Mouse (Mus musculus) midbrain, embryonic 14.5 days (tissue): ENCODE data around the gene Prkar2b. TPM values are rescaled to one million over a fixed set of nuclear protein-coding genes. Genes with fewer than 3 reads are reported as not detected.

Source experiments
- ATAC-seq: fragments of 200-750 bp; cut with Nextera tagmentation; 2 replicates; pipeline ENCODE4 v1.8.0; 2017; ENCODE audit warnings: moderate number of reproducible peaks, moderate library complexity; ENCODE audit not compliant: low FRiP score, low TSS enrichment
- DNase-seq: peaks from one replicate; pipeline ENCODE4 v3.0.0-alpha.2; 2015
- H3K27ac ChIP-seq: fragments of 300-500 bp; sonication (generic); replicated peaks from 2 replicates; pipeline ENCODE4 v1.5.1; 2014; ENCODE audit warnings: mild to moderate bottlenecking, low read depth, low read length, moderate library complexity
- H3K27me3 ChIP-seq: fragments of 300-500 bp; sonication (generic); 2 replicates; pipeline ENCODE4 v1.6.1; 2014; ENCODE audit warnings: low read length, control low read depth, mixed read lengths; ENCODE audit not compliant: control insufficient read depth, insufficient read depth
- H3K36me3 ChIP-seq: fragments of 300-500 bp; sonication (generic); 2 replicates; pipeline ENCODE4 v1.6.1; 2014; ENCODE audit warnings: low read length, control low read depth; ENCODE audit not compliant: control insufficient read depth, insufficient read depth
- H3K4me1 ChIP-seq: fragments of 300-500 bp; sonication (generic); 2 replicates; pipeline ENCODE4 v1.6.1; 2014; ENCODE audit warnings: mild to moderate bottlenecking, antibody characterized with exemption, low read length, control low read depth; ENCODE audit not compliant: control insufficient read depth, insufficient read depth
- H3K4me2 ChIP-seq: fragments of 300-500 bp; sonication (generic); 2 replicates; pipeline ENCODE4 v1.6.1; 2014; ENCODE audit warnings: mild to moderate bottlenecking, low read length, moderate library complexity
- H3K4me3 ChIP-seq: fragments of 300-500 bp; sonication (generic); replicated peaks from 2 replicates; pipeline ENCODE4 v1.5.1; 2014; ENCODE audit warnings: low read depth, low read length
- H3K9ac ChIP-seq: fragments of 300-500 bp; sonication (generic); replicated peaks from 2 replicates; pipeline ENCODE4 v1.6.1; 2014; ENCODE audit warnings: mild to moderate bottlenecking, low read length, moderate library complexity
- H3K9me3 ChIP-seq: fragments of 300-500 bp; sonication (generic); 2 replicates; pipeline ENCODE4 v1.6.1; 2016; ENCODE audit warnings: low read length, control low read depth, mixed read lengths; ENCODE audit not compliant: control insufficient read depth
- WGBS: fragments of 180-500 bp; shearing (Covaris S2); extraction: QIAGEN DNeasy Blood & Tissue Kit; methylation state at CpG from one replicate; pipeline ENCODE4 v1.1.7; 2014; 5-methylcytosine and 5-hydroxymethylcytosine counted together
- polyA plus RNA-seq: library from polyadenylated mRNA; unstranded; fragments of >200 nt; fragmentation: Nextera tagmentation; extraction: Ambion mirVana; gene quantifications from 2 replicates; pipeline ENCODE4 v1.2.1, GENCODE M21; 2014

Prkar2b gene
- polyA plus RNA-seq, 1 experiment from 2014 or later, result 188 TPM

DNA sequence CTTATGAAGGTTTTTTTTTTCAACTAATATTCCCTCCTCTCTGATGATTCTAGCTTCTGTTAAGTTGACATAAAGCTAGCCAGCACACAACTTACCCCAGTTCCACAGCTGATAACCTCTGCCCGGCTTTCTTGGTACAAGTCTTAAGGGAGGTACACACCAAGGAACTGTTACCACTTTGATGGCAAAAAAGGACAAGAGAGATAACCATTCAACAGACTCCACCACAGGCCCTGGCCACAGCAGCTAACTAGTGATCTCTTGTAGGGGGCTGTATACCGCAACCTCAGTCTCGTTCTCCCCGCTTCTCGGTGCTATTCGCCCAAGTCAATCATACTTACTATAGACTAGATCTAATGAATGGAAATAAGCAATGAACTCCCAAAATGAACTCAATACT is 16.3 kb upstream of the Prkar2b start:
- H3K4me1 ChIP-seq, result peaks cover 7% of the 10 kb centered on the region; the same call in 1 of the 2 replicates
- no peaks in the 10 kb centered on the region for H3K27me3 ChIP-seq
- ATAC-seq (no peak), DNase-seq (no peak)
- whole genome bisulfite sequencing, result 95% methylated on average over 6 of the region's 6 CpGs
- 0 out of 2 replicates have a peak, but pooled peaks cover 2% of the 10 kb centered on the region for H3K9me3 ChIP-seq
- no peak overlapping the region for H3K4me3 ChIP-seq
- H3K4me2 ChIP-seq, result no peak overlapping the region
- H3K9ac ChIP-seq, result no peak overlapping the region
- no peak overlapping the region for H3K27ac ChIP-seq
- H3K36me3 ChIP-seq, result no peaks in the 10 kb centered on the region

DNA sequence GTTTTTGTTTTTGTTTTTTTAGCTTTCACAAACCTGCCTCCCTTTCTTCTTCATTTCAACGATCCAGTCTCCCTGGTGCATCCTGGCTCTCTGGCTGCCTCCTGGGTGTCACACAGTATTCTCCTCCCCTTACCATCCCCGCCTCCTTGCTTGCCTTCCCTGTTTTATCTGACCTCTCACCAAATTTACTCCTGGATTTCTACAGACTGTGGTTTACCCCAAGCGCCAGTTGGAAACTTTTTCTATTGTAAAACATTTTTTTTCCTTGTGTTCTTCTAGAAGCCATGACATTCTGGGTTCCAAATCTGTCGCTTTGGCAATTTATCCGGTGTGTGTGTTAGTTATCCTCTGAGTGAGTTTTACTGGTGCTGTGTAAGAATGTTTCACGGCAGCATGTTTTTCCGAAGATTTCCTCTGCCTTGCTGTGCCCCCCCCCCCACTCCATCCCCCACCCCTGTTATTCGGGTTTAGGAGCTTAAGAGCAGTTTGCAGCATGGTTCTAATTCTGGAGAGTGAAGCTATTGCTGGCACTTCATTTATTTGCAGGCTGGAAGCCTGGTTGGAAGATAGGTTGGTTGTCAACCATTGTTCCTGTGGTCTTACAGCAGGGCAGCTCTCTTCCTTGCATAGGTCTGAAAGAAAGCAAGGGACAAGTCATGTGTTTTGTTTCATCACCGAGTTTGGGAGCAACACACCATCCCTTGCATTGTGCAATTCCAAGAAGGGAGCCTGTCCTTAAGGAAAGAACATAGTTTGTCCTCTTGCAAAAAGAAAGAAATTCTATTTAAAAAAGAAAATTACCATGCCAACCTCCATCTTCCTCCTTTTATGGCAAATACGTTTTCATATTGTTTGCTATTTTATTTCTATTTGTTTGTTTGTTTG is 15.0 kb upstream of the Prkar2b start:
- 74% methylated on average over 10 of the region's 10 CpGs for WGBS
- Histone ChIP-seq H3K27me3 (no peaks in the 10 kb centered on the region), H3K4me2 (no peak overlapping the region), H3K27ac (no peak overlapping the region), H3K36me3 (no peaks in the 10 kb centered on the region), H3K9ac (no peak overlapping the region), H3K4me3 (no peak overlapping the region), H3K4me1 (peaks cover 7% of the 10 kb centered on the region; the same call in 1 of the 2 replicates), H3K9me3 (0 out of 2 replicates have a peak, but pooled peaks cover 2% of the 10 kb centered on the region)
- no peak for ATAC-seq
- DNase-seq, result no peak

DNA sequence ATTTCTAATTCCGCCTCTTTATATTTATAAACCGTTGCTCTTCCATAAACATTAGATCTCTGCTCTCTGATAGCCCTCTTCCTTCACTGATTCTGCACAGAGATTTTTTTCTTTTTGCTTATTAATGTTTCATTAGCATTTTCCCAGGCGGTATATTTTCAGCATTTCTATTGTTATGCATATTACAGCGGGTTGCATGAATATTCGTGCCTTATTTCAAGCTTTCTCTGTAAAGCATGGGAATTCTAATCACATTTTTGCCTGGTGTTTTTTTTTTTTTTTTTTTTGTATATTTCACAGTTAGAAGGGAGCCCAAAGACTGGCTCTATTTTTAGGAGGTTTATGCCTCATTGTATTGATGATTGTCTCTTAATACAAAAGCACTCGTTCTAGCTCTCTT is 13.2 kb upstream of the Prkar2b start:
- H3K4me1 ChIP-seq, result peaks cover 7% of the 10 kb centered on the region; the same call in 1 of the 2 replicates
- H3K27me3 ChIP-seq, result no peaks in the 10 kb centered on the region
- ATAC-seq (no peak; the same call in 1 of the 2 replicates), DNase-seq (peak; percentile 59)
- no peaks in the 10 kb centered on the region for H3K36me3 ChIP-seq
- H3K4me3 ChIP-seq, result no peak overlapping the region
- WGBS, result 22% methylated on average over 6 of the region's 6 CpGs
- no peak overlapping the region for H3K9ac ChIP-seq
- no peak overlapping the region for H3K27ac ChIP-seq
- 0 out of 2 replicates have a peak, but pooled peaks cover 2% of the 10 kb centered on the region for H3K9me3 ChIP-seq
- H3K4me2 ChIP-seq, result no peak overlapping the region

DNA sequence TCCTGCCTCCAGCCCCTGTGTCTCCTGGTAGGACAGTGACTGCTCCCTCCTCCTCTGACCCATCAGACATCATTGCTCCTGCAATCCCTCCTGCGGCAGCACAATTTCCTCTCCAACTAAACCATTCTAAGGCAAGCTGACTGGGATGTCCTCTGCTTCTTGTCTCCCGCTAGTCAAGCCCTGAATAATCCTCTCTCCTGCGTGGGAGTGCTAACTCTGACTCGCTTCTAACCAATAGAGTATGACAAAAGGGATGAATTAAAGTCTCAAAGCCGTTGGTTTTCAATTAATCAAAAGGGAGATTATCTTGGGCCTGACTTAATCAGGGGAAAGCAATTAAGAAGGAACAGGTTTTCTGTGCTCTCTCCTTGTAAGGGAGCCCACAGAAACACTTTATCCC is 4.9 kb upstream of the Prkar2b start:
- DNase-seq, result no peak
- no peak for ATAC-seq
- WGBS, result 12% methylated on average over 5 of the region's 5 CpGs
- Histone ChIP-seq H3K27me3 (no peaks in the 10 kb centered on the region), H3K9me3 (no peaks in the 10 kb centered on the region), H3K9ac (no peak overlapping the region), H3K4me3 (no peak overlapping the region), H3K4me2 (no peak overlapping the region), H3K4me1 (0 out of 2 replicates have a peak, but pooled peaks cover 8% of the 10 kb centered on the region), H3K36me3 (no peaks in the 10 kb centered on the region), H3K27ac (no peak overlapping the region)

DNA sequence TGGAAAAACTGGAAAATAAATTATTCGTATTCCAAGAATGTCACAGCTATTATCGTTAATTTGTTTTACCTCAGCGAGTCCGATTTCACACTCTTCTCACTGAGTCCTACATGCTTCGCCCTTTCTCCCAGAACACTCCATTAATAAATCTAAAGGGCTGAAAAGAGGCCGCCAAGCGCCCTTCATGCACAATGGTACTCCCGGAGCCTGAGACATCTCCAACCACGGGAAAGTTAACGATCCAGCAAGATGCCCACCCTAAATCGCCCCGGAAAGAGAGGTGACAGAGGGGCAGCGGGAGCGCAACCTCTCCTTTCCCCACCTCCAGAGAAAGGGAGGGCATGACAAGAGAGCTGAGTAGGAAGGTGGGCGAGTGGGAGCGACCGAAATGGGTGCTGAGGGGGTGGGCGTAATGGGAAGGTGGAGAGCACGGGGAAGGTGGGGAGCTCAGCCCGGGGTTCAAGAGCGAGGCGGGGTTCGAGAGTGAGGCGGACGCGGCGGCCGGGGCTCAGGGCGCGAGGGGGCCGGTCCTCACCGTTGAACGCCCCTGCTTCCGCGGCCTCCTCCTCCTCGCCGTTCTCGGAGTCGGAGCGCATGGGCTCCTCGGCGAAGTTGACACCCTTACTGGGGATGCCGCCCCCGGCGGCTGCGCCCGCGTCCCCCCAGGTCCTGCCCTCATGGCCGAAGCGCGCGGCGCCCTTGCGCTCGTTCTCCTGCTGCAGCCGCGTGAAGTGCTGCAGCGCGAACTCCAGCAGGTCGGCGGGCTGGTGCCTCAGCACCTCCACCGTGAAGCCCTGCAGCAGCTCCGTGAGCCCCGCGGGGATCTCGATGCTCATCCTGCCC is 628 bp downstream of the Prkar2b start:
- Histone ChIP-seq H3K4me2 (peak overlapping the region; percentile 63), H3K36me3 (no peaks in the 10 kb centered on the region), H3K4me3 (peak overlapping the region; percentile 56), H3K27ac (peak overlapping the region; percentile 99), H3K9me3 (no peaks in the 10 kb centered on the region), H3K27me3 (no peaks in the 10 kb centered on the region), H3K4me1 (peaks cover 24% of the 10 kb centered on the region), H3K9ac (peak overlapping the region; percentile 99)
- under 1% methylated on average over 60 of the region's 66 CpGs for WGBS
- peak; percentile 81 for ATAC-seq
- peak; percentile 72 for DNase-seq

DNA sequence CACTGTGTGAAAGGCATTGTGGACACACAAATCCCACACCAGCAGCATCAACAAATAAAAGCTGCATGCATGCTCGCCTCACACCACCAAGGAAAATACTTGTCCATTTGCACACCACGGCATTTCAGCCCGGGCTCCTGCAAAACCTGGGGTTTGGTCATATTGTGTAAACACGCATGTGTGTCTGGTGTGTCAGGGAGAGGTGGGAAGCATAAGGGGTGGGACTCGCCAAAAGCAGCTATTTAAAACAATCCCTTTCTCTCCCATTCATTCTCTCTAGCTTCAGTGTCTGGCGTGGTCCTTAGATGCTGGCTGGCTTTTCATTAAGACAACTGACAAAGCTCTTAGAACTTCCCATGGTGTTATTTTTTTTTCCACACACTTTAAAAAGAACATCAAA is 1.4 kb downstream of the Prkar2b start:
- no peaks in the 10 kb centered on the region for H3K27me3 ChIP-seq
- ATAC-seq (no peak), DNase-seq (peak; percentile 75)
- peak overlapping the region; percentile 56 for H3K4me3 ChIP-seq
- no peaks in the 10 kb centered on the region for H3K36me3 ChIP-seq
- H3K9me3 ChIP-seq, result no peaks in the 10 kb centered on the region
- H3K27ac ChIP-seq, result peak overlapping the region; percentile 99
- peak overlapping the region; percentile 99 for H3K9ac ChIP-seq
- WGBS, result 2% methylated on average over 6 of the region's 6 CpGs
- peak overlapping the region; percentile 63 for H3K4me2 ChIP-seq
- peaks cover 24% of the 10 kb centered on the region for H3K4me1 ChIP-seq

DNA sequence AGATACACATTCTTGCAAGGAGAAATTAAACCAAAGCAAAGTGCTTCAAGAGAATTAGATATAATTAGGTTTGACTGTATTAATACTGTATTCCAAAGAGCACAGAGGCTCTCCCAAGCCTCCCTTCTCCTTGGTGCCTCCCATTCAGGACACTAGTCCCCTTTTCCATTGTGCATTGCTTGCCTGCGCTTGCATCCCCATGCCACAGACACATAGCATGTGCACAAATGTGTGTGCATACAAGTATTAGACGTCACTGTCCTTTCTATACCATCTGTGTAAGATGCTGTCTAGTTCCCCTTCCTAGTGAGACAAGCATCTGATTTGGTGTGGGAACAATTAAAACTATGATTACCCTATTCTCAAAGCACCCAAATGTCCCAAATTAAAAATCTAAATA is 2.0 kb downstream of the Prkar2b start:
- no peak for ATAC-seq
- 10% methylated on average over 2 of the region's 2 CpGs for WGBS
- DNase-seq, result peak; percentile 57

DNA sequence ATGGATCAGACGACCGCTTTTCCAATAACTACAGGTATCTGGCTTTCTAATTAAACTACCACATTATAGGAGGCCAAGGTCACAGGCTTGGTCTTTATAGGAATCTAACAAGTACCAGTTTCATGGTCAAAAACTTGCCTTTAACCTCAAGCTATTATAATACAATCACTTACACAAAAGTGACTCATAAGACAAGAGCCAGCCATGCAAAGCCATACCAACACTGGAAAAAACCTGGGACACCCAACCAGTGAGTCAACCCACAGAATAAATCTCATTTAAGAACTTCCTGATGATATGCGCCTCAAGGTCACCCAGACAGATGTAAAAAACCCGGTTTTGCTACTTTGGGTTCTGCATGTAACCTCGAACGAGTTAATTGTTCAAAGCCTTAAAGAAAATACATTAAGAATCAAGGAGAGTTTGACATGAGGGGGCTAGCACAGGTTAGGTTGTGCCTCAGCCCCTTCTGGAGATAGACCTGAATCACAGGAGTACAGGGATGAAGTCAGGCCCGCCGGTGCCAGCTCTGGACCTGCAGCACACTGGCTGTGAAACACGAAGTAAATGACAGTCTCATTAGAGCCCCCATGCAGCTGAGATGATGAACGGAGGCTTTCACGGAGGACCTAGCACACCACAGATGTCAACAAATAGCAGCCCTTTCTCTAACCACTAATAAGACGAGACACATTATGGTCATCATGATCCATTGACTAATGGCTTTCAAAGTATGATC is 3.5 kb downstream of the Prkar2b start:
- ATAC-seq (no peak), DNase-seq (no peak)
- Histone ChIP-seq H3K9ac (no peak overlapping the region; the same call in 1 of the 2 replicates), H3K4me2 (peak overlapping the region; percentile 63), H3K36me3 (no peaks in the 10 kb centered on the region), H3K4me1 (peaks cover 25% of the 10 kb centered on the region), H3K4me3 (peak overlapping the region; percentile 56), H3K9me3 (no peaks in the 10 kb centered on the region), H3K27me3 (no peaks in the 10 kb centered on the region), H3K27ac (no peak overlapping the region)
- 82% methylated on average over 12 of the region's 12 CpGs for WGBS

More for the DNA sequence above, 2.0 kb downstream of the Prkar2b start:
- H3K4me1 ChIP-seq, result peaks cover 24% of the 10 kb centered on the region
- peak overlapping the region; percentile 63 for H3K4me2 ChIP-seq
- H3K27ac ChIP-seq, result peak overlapping the region; percentile 99
- H3K27me3 ChIP-seq, result no peaks in the 10 kb centered on the region
- peak overlapping the region; percentile 56 for H3K4me3 ChIP-seq
- peak overlapping the region; percentile 99 for H3K9ac ChIP-seq
- H3K9me3 ChIP-seq, result no peaks in the 10 kb centered on the region
- H3K36me3 ChIP-seq, result no peaks in the 10 kb centered on the region
